Mouse (Mus musculus) embryonic fibroblast, embryonic 13.5 days (primary cell): ENCODE data around the gene Kif26a.

Experiments
- CTCF ChIP-seq: IDR thresholded peaks from 2 replicates; pipeline ENCODE4 v1.5.1; 2011; ENCODE audit warnings: mild to moderate bottlenecking, control low read depth, low read length, moderate library complexity, borderline replicate concordance; ENCODE audit not compliant: insufficient read depth
- POLR2A ChIP-seq: IDR thresholded peaks from 2 replicates; pipeline ENCODE4 v1.6.1; 2011; ENCODE audit warnings: low read depth, mild to moderate bottlenecking, control low read depth, low read length, moderate library complexity

- TF ChIP-seq POLR2A (no peak), CTCF (no peak)
Measured at GRCm38 (mm10) chr12:112106541-112106971, 39.5 kb upstream of the Kif26a start, which contains the start of gene Aspg.
